Mouse (Mus musculus) thymus, postnatal 36 days (tissue): ENCODE data around the gene Tmem239.

Source experiments
- DNase-seq, 2 experiments: peaks; one replicate each; pipeline ENCODE4 v3.0.0; 2022; ENCODE audit warnings: mixed read lengths in 2 of 2

Gene Tmem239

DNA sequence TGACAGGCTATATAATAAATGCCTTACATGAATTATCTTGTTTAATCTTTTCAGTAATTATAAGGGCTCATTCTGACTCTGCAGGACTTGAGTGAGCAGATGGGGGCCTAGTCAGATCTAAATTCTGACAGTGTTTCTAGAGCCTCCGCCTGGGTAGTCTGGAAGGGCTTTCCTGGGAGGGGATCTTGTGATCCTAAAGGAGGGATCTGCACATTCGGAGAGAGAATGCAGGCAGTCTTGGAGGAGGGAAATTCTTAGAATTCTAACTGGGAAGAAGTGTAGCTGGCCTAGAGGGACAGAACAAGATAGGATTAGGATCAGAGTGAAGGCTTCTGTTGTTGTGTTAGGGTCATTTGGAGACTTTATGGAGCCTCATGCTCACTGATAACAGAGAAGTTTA lies 46.0 kb downstream of the Tmem239 start:
- DNase-seq = no peak

DNA sequence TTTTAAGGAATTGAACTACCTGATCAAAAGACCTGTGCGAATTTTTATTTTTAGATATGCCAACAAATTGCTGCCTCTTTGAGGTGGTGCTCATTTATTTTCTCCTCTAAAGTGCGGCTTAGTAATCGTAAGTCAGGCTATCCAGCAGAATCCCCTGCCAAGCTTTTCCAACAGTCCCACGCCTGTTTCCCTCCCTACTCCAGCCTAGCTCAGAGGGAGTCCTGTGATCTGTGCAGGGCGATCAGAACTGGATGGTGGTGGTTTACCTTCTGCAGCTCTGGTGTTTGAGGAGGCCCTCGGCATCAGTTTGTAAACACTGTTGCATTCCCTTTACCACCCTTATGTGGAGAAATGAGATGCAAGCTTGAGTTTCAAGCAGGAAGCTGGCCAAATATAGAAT lies 47.1 kb downstream of the Tmem239 start:
- no peak for DNase-seq

DNA sequence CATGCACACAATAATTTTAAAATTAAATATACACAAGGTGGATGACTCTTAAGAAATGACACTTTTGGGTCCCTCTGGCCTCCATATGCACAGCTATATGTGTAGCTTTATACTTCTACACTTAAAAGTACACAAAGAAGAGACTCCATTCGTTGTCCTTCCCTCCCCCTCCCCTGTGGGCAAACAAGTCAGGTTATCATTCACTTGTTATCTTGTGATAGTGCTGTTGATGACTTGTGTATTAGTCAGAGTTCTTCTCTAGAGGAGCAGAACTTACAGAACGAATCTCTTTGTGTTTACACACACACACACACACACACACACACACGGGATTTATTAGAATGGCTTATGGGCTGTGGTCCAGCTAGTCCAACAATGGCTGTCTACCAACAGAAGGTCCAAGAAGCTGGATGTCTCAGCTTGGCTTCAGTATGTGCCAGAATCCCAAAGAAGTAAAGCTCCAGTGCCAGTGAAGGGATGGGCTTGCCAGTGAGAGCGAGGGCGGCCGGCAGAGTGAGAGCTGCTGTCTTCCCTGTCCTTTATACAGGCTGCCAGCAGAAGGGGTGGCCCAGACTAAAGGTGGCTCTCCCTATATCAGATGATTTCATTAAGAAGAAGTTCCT lies 48.6 kb downstream of the Tmem239 start:
- no peak for DNase-seq
